Mouse (Mus musculus) bone marrow, adult 2 months (tissue): ENCODE measurements around the gene Gm5244.

Experiments
- CTCF ChIP-seq: fragments of 200-500 bp; IDR thresholded peaks from 2 replicates; pipeline ENCODE4 v1.5.1; 2011; ENCODE audit warnings: low read length, control low read depth; ENCODE audit not compliant: control insufficient read depth, insufficient read depth
- POLR2A ChIP-seq: fragments of 200-500 bp; IDR thresholded peaks from 2 replicates; pipeline ENCODE4 v1.6.1; 2011; ENCODE audit warnings: low read depth, mild to moderate bottlenecking, control low read depth, low read length, borderline replicate concordance; ENCODE audit not compliant: control insufficient read depth

DNA sequence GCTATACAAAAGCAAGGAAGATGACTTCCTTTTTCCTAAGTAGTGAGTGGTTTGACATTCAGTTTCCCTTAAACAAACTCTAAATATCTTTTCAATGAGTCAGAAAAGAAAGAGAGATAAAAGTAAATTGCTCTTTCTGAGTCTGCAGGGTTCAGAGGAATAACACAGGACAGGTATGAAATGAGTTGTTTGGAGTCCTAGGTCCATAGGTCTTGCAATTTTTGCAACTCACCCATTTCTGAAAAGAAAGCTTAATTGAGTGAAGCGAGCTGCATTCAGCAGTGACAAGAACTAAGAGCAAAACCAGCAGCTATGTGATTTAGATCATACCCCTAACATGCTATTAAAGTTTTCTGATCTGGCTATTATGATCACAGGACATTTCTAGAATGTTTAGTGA lies 14.9 kb upstream of the Gm5244 start:
- TF ChIP-seq CTCF (no peak), POLR2A (no peak)
